Mouse (Mus musculus) lung, postnatal 4 days (tissue): ENCODE measurements around the gene 4930426L09Rik.

ENCODE experiments used
- DNase-seq, 2 experiments: peaks; one replicate each; pipeline ENCODE4 v3.0.0; 2021

4930426L09Rik gene

DNA sequence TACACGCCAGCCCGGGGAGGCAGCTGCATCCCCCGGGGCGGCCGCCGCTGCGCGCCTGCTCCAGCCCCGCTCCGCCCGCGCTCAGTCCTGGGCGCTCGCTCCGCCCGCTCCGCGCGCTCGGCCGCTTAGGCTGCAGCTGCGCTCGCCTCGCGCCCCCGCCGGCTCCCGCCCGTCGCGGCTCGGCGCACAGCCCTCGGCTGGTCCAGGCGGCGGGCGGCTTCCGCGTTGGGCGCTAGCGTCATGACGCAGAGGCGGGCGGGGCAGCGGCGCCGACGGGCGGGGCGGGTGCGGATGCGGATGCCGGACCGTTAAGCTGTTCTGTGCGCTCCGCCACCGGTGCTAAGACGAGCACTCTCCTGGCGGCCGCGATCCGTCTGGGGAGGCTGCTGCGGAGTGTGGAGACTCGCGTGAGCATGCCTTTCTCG is at the start of gene 4930426L09Rik, which contains the start of gene Pip4k2a:
4930426L09Rik (plus strand) TSS at position 290 of the 425 bp plus-strand sequence.
Pip4k2a (minus strand) TSS at position 73 of the 425 bp plus-strand sequence.
- DNase-seq = peak; percentile 95 to 96

DNA sequence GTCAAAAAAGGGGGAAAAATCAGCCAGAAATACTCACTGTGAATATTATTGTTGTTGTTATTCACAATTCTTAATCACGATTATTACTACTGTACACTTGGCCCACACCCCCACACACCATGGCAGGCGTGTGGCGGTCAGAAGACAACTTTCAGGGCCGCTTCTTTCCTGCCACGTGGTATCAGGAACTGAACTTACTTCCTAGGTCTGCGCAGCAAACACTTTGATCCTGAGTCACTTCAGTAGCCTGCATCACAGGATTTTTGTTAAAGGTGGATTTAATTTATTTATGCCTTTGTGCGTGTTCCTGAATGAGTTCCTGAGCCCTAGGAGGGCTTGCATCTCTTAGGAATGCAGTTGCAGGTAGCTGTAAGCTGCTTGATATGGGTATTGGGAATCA is 49.4 kb upstream of the 4930426L09Rik start:
- no peak for DNase-seq

DNA sequence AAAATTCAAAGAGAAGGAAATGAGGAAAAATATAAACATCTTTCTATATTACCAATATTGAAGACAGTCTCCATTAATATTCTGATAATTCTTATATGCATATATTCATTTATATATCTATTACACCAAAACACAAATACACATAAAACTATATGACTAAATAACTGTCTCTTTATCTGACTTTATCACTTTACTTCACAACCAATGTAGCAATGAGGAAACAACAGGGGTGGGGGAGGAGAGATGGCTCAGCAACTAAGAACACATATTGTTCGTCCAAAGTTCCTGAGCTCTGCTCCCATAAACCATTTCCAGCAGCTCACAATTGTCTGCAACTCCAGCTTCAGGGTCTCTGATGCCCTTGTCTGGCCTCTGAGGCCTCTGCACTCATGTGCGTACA is 47.4 kb upstream of the 4930426L09Rik start:
- no peak for DNase-seq

DNA sequence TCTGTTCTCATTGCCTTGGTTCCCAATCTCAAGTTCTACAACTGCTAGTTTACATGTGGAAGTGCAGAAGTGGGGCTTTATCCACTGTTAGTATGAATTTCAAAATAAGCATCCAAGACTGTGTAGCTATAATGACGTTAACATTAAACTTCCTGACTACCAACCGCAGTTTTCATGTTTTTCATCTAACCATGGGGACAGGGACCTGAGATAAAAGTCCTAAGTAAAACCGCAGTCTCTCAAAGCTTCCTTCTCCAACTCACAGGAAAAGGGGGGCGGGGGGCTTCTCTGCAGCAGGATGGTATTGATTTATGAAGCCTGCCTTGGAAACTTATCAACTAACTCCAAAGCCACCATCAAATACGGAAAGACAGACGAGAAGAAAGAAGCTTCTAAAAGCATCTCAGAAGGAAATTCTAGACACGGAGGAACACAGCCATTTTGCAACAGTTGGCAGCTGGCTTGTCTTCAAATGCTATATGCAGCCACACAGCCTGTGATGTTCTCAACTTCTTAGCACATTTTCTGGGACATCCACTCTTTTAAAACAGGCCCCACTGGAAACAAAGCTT is 46.0 kb upstream of the 4930426L09Rik start:
- DNase-seq = no peak

DNA sequence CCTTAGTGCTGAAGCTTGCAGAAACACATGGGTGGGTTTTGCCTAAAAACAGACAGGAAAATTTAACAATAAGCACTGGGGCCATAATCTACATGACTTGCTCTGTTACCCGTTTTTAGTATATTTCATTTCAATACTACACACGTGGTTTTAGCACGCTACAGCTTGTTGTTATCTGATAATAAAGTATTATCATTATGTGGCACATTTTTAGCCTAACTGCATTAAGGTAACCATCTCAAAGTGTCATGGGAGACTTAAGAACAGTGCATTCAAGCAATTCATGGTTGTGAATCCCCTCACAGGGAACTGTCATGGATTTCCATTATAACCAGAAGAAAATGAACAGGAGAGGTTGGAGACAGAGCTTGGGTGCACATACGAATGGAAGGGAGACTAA is 43.7 kb upstream of the 4930426L09Rik start:
- DNase-seq = no peak

DNA sequence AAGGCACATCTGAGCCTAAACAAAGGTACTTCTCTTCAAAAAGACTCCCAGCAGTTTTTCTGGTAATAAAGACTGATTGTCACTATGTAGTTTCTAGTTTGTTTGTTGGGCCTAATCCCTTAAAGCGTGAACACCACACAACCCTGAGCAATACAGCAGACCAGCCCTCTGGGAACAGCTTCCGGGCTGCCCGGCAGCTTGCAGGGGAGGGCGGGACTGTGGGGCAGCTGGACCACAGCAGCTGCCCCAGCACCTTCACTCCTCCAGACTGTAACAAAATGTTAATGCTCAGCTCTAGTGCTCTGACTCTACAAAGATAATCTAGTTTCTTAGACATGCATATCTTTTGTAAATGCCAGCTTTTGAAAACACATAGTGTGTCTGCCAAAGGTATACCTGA is 43.1 kb upstream of the 4930426L09Rik start:
- DNase-seq = no peak

DNA sequence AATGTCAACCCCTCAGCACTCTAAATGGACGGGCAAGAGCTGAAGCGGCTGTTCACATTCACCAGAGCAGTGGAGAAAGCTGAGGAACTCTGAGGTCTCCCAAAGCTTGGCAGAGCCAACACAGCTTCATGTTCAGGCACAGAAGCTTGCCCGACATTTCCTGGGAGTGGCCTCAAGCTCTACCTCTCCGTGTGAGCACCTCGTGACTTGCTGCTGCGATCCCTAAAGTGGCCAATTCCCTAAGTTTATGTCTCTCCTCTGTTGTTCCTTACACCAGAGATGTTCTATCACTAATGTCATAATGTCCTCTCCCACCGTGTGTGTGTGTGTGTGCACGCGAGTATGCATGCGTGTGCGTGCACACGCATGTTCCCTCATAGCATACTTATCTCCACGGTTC is 42.5 kb upstream of the 4930426L09Rik start:
- DNase-seq = no peak

DNA sequence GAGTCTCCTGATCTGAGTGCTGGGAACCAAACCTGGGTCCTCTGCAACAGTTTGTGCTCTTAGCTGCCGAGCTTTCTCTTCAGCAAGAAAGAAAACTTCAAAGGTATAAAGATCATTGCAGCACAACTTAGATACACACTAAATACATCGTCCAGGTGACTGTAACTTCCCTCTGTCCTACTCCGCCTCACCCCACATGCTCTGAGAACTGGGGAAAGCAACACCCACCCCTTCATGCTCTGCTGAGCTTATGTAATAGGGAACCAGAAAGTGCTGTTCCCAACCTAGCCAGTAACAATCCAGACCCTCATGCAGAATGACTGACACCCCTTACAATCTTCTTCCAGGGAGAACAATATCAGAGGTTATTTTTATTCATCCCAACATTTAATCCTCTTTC is 41.7 kb upstream of the 4930426L09Rik start:
- DNase-seq = no peak

DNA sequence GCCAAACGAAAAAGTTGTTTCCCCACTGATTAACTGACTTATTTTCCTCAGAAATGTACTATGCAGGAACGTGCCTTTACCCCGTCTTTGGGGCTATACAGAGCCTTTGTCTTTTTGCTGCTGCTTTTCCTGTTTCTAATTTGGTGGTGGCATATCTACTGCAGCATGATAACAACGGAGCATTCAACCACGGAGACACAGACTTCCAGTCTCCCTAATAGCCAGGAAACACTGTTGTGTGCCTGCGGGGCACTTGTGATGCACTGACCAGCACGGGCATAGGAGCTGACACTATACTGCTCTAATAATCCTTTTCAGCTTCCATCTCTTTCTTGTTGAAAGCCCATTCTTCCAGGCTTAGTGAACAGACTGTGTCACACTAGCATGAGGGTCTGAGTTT is 41.2 kb upstream of the 4930426L09Rik start:
- no peak for DNase-seq

DNA sequence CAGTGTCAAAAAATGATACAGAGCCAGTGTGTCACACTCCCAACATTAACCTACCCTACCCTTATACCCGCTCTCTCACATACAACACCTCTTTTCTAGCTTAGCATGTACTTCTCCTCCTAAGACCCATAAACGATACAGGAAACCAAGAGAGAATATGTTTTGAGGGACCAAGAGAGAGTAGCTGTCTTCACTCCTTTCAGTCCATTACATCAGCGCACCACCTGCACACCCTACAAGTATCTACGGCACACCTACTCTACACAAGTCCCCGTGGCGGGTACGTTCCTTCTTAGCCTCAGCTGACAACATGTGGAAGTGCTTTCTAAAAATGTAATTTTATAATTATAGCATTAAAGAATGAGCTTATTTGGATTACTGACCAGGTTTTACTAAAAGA is 40.7 kb upstream of the 4930426L09Rik start:
- DNase-seq = no peak

DNA sequence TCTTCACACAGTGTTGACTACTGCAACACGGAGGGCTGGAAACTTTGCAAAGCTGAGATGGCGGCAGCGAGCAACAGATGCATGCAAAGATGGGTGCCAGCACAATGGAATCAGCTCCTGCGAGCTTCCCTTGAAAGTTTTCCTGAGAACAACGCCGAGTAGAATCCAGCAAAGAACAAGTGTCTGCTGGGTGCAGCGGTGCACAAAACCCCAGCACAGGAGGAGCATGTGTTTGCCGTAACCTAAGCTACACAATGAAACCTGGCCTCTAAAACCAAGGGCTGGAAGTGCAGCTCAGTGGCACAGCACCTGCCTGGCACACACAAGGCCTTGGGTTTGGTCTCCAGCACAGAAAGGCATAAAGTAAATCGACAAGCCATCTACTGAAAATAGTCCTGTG is 40.1 kb upstream of the 4930426L09Rik start:
- DNase-seq = no peak

DNA sequence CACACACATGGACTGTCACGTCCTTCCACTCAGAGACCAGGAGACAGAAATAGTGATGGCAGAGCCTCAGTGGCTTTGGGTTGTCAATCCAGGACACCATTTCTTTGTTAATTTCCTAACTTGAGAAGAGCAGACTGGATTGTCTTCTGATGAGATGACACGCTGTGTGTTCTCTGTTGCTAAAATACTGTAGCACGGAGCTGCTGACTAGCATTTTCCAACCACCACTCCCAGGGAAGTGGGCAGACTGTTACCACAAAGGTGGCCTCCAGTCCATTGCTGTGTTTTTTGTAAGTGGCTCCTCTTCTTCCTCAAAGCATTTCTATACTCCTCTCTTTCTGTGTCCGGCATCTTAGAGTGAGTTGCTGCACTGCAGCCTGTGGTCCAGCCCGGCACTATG is 39.6 kb upstream of the 4930426L09Rik start:
- DNase-seq = no peak

DNA sequence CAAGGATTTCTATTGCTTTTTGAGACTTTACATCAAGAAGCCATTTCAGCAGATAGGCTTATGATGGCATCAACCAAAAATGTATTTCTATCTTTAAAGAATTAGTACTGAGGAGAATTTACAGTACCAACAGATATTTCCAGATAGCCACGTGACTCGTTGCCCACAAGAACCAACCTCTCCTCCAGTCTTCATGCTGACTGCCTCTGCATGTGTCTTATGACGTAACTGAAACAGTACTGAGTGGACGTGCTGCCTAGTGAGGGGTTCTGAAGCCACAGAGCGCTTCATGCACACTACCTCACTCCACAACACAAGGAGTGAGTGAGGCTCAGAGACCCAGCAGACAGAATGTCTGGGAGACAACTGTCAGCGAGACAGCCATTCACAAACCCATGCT is 39.1 kb upstream of the 4930426L09Rik start:
- DNase-seq = no peak

DNA sequence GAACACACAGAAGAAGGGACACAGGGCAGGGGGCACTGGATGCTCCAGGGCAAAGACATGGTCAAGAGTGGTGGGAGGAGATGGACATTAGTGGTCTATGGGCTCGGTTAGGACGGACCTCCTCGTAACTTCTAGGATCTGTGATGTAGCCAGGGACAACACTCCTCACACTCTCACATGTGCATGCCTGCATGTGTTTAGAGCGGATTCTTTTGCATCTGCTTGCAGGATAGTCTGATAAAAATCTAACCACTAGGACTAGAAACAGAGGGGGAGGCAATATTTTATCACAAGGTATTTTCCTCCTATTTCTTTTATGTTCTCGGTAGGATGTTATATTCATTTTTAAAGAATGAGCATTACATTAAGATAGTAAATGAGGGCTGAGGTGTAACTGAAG is 38.6 kb upstream of the 4930426L09Rik start:
- no peak for DNase-seq

DNA sequence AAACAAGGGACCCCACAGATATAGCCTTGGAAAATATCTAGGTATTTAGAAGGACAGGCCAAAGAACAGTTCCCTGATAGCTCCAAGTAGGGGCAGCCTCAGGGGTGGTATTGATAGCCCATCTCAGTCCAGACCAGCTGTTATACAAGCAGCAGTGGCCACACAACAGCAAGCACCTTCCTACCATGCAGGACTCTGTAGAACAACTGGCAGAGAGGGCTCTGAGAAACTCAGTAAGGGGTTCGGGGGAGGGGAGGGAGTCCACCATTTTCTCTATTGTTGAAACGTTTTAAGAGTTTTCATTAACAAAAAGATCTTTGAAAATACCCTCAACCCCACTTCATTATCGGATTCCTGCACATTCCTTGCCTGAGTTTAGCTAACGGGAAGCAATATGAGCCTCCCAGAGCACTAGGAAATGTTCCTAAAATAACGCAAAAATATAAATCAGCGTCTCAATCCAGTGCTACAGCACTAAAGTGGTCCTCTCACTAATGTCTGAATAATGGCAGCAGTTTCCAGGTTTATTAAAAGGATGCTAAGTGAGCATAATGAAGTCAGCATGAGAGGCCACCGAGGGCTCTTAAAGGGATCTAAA is 37.7 kb upstream of the 4930426L09Rik start:
- no peak for DNase-seq

DNA sequence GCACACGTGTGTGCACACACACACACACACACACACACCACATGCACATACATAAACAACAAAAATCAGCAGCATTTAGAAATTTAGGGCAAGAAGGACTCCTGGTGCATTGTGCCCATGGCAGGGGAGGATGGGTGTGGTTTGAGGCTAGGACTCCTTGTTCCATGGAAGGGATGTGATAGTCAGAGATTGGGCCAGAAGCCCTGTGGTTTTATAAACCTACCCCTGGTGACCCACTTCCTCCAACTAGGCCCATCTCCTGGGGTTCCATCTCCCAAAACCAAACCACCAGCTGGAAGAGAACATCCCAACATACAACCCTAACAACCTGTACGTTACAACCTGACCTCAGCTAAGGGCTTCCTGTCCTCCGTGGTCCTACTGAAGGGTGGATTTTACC is 35.6 kb upstream of the 4930426L09Rik start:
- no peak for DNase-seq

DNA sequence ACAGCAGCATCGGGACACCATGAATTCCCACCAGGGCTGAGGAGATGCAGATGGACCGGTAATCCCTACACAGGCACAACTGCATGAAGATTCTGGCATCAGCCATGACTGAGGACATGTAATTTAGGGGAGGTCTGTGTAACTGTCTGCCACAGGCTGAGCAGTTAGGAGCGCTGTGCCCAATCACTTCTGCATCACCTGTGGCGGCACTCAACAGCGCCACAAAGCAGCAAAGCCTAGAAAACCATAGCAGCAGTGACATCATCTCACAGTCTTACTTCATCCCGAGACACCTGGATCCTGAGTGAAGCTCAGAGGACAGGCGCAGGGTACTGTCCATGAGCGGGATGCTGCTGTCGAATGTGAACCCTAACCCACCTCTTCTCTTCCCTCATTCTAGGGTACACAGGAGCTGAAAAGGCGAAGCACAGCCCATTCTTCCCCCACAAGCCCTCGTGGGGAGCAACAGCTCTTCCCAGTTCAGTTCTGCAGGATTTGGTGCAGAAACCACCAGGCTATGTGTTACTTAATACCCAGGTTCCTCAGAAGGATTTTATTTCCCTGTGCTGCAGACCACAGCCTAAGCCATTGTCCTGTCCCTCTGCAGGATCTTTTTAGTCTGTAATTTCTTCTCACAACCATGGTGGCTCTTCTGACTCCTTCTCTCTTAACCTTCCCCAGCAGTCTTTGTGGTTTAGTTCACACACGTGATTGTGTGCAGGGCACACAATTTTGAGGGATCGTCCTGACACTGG is 34.7 kb upstream of the 4930426L09Rik start:
- DNase-seq = no peak

DNA sequence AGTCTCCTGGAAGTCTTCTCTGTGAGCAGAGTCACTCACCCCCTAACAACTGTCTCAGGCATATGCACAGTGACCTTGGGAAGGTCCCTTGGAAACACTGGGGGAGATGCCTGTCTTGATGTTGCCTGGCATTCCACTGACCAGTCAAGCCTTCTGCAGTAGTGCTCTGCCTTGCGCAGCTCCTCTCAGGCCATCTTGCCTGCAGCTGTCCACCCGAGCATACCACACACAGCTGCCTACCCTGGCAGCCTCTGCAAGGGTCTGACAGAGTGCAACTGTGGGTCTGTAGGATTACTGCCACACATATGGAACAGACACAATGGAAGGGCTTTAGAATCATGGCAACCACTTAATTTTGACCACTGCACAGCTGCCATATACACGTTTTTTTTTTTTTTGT is 33.0 kb upstream of the 4930426L09Rik start:
- no peak for DNase-seq

DNA sequence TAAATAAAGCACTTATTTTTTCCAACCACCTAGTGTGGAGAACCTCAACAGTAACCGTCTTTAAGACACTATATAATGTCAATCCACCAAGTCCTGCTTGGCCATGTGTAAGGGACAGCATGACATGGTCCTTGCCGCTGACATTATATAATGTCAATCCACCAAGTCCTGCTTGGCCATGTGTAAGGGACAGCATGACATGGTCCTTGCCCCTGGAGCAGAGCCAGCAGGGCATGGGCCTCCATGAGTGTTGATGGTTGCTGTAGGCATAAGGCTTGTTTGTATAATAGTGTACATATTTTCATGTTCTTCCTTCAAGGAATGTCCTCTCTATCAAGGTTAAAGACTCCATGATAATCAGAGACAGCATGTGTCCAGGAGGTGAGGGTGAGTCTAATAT is 32.2 kb upstream of the 4930426L09Rik start:
- DNase-seq = no peak

DNA sequence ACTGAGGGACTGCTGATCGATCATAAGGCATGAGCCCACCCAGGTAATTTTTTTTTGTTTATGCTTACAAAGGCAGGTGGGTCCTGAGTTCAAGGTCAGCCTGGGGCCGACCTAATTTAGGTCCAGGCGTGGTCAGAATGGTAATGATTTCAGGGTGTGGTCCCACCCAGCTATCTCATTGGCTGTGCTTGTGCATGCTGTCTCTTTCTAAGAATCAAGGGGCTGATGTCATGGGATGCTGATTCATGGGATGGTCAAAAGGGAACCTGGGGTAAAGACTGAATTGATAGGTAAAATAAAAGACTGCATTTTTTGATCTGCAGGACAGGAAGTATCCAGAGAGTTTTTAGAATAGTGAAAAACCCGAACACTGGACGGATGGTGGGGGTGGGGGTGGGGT is 31.6 kb upstream of the 4930426L09Rik start:
- DNase-seq = no peak

DNA sequence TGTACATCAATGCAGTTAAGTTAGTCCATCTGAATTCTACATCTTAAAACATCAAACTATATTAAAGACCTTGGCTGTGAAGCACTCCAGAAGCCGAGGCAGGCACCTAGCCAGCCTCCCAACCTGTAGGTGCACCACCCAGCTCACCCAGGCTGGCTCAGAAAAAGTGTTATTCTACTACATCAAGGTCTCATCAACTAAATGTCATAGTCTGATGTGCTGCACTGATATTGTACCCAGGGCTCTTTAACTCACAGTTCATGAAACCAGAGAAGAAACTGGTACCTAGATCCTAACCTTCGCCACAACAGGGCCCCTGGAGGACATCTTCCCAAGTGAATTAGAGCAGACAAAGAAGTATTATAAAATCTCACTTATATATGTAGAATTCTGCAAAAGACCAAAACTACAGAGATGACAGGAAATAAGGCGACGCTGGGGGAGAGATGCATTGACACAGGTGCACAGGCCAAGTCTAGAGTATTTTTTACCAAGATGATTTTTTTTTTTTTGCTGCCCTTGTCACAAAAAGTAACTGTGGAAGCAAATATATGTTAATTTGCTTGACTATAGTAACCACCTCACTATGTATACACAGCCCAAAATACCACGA is 30.6 kb upstream of the 4930426L09Rik start:
- DNase-seq = no peak

DNA sequence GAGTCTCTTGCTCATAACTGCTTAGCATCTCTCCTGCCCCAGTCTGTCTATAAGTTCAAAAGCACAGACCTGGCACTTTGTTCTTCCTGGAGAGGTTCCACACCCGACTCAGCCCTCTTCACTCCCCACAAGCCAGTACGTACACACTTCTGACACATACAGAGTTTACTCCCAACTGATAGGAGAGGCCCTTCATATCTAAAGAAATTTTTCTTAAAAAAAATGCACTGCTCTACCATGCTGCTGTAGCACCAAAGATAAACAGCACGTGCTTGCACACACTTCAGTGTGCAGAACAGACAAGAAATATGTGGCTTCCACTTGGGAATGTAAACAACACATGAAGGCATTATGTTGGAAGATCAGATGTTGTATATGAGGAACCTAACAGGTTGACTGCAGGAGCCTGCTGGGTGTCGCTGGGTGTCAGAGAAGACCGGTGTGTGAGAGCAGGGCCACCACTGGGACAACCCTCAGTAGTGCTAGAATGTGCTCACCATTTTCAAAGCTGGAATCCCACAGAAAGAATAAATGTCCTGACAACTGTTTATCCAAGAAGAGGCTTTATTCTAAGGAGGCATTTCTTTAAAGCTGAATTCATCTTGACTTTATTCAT is 29.0 kb upstream of the 4930426L09Rik start:
- no peak for DNase-seq

DNA sequence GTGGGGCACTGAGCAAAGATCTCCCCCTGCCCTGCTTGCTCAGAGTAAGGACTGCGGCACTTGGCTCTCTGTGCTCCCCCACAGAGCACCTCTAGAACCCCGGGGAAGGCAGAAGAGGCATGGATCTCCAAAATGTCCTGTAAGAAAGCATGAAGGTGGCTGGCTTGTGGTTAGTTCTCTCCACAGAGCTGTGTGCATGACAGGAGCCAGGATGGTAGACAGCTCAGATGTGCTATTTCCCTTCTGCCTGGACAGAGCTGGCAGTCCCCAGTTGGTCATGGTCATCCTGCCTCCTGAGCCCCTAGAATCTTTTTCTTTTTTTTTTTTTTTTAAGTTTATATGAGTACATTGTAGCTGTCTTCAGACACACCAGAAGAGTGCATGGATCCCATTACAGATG is 27.7 kb upstream of the 4930426L09Rik start:
- no peak for DNase-seq
